In the genomic region with DNA sequence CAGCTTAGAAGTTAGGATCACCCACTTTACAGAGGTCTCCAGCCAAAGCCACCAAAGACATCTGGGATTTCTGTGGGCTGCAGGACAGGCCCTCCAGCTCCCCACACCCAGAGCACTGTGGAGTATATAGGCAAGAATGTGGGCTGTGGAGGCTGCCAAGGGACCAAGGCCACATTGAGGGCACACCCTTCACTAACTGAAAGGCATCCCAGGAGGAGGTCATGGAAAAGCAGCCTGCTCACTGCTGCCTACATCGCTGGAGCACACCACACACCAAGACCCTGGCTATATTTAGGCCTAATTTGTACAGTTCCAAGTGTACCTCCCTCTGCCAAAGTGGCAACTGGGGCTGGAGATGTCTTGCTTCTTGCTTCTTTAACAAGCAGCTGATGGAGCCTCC, we compare ENCODE assay signal across 14 mouse cellular contexts.
A peak's percentile ranks its signal among the peaks of the same experiment; 100 is the strongest.
DNase-seq lines count a peak whose midpoint lies in the region; ATAC-seq and TF ChIP-seq lines count a peak whose summit lies in the region.
"Had no signal": no experiment of that assay in that cellular context is flagged by ENCODE, and none has a peak within 500 bp of the region (broad histone marks: within the 10 kb centered on the region; RNA-seq: fewer than 3 reads in every experiment).

No protein-coding gene starts in this region.

- H3K4me1 ChIP-seq in heart, embryonic 15.5 days (replicated peaks), result peaks cover 33% of the 10 kb centered on the region
- H3K4me1 ChIP-seq in intestine, embryonic 15.5 days (replicated peaks), result no peaks in the 10 kb centered on the region
- H3K4me1 ChIP-seq in forebrain, postnatal 0 days (ENCODE audit: insufficient read depth), result no peaks in the 10 kb centered on the region

- peak; percentile 66 for DNase-seq in adrenal gland, adult 2 months
- DNase-seq in adrenal gland, postnatal 25 days, result no peak
- DNase-seq in testis, postnatal 14 days (ENCODE audit: low spot score), result peak; percentile 34
- no peak for DNase-seq in testis, postnatal 10 days (ENCODE audit: low spot score)
- DNase-seq in frontal cortex, postnatal 10 days (ENCODE audit: low spot score in 2 of 2), result no peak
- DNase-seq in forebrain, postnatal 0 days, result no peak
- DNase-seq: cerebellum, adult 18-20 months; right cerebral cortex, postnatal 4 days; thymus, postnatal 25 days had no signal

- H3K9me3 ChIP-seq in heart, embryonic 15.5 days (replicated peaks), result no peaks in the 10 kb centered on the region
- H3K9me3 ChIP-seq in intestine, embryonic 15.5 days, result no peaks in the 10 kb centered on the region
- no peaks in the 10 kb centered on the region for H3K9me3 ChIP-seq in forebrain, postnatal 0 days (ENCODE audit: low read length)
- H3K9me3 ChIP-seq: lung, embryonic 15.5 days had no signal

- WGBS in heart, embryonic 15.5 days, result 48% methylated on average over 1 of the region's 1 CpGs
- WGBS in intestine, embryonic 15.5 days, result 71% methylated on average over 1 of the region's 1 CpGs
- WGBS in forebrain, postnatal 0 days, result 64% methylated on average over 1 of the region's 1 CpGs

- no peak overlapping the region for H3K4me2 ChIP-seq in heart, embryonic 15.5 days
- no peak overlapping the region for H3K4me2 ChIP-seq in intestine, embryonic 15.5 days (replicated peaks)
- H3K4me2 ChIP-seq in forebrain, postnatal 0 days (ENCODE audit: low read depth), result no peak overlapping the region
- H3K4me2 ChIP-seq: lung, embryonic 15.5 days had no signal

- no peaks in the 10 kb centered on the region for H3K27me3 ChIP-seq in heart, embryonic 15.5 days
- H3K27me3 ChIP-seq in intestine, embryonic 15.5 days (replicated peaks), result no peaks in the 10 kb centered on the region
- H3K27me3 ChIP-seq in forebrain, postnatal 0 days (ENCODE audit: insufficient read depth, low read length), result no peaks in the 10 kb centered on the region
- H3K27me3 ChIP-seq: lung, embryonic 15.5 days had no signal

- no peaks in the 10 kb centered on the region for H3K36me3 ChIP-seq in heart, embryonic 15.5 days
- H3K36me3 ChIP-seq in intestine, embryonic 15.5 days, result no peaks in the 10 kb centered on the region
- no peaks in the 10 kb centered on the region for H3K36me3 ChIP-seq in forebrain, postnatal 0 days (ENCODE audit: insufficient read depth)
- H3K36me3 ChIP-seq: lung, embryonic 15.5 days had no signal

- 0 out of 2 replicates have a peak overlapping the region, but pooled peaks have one; percentile 7 for H3K9ac ChIP-seq in heart, embryonic 15.5 days
- no peak overlapping the region for H3K9ac ChIP-seq in intestine, embryonic 15.5 days
- H3K9ac ChIP-seq in forebrain, postnatal 0 days, result no peak overlapping the region
- H3K9ac ChIP-seq: lung, embryonic 15.5 days had no signal

- H3K4me3 ChIP-seq in heart, embryonic 15.5 days, result no peak overlapping the region
- no peak overlapping the region for H3K4me3 ChIP-seq in intestine, embryonic 15.5 days (replicated peaks)
- H3K4me3 ChIP-seq in forebrain, postnatal 0 days (ENCODE audit: low read depth, low read length), result no peak overlapping the region
- H3K4me3 ChIP-seq: left cerebral cortex, adult 2 months; lung, embryonic 15.5 days; megakaryocyte, embryonic 14.5 days had no signal

- no peak for TF ChIP-seq CTCF in forebrain, postnatal 0 days (IDR thresholded peaks at IDR 0.05; ENCODE audit: low read depth)

- peak; percentile 87 for ATAC-seq in heart, embryonic 15.5 days (replicated peaks; ENCODE audit: insufficient number of reproducible peaks, insufficient read depth, low FRiP score, low read depth)
- no peak for ATAC-seq in intestine, embryonic 15.5 days
- ATAC-seq in forebrain, postnatal 0 days, result no peak

- peak overlapping the region; percentile 84 for H3K27ac ChIP-seq in heart, embryonic 15.5 days
- H3K27ac ChIP-seq in intestine, embryonic 15.5 days, result no peak overlapping the region
- no peak overlapping the region for H3K27ac ChIP-seq in forebrain, postnatal 0 days (ENCODE audit: low read depth, low read length)
- H3K27ac ChIP-seq: left cerebral cortex, adult 2 months; lung, embryonic 15.5 days had no signal

Comparison
In these comparisons a context has a peak if more than half of its experiments do, and no peak if none do; other contexts are left out.
1. DNase-seq: peak in adrenal gland, adult 2 months (single experiment) and testis, postnatal 14 days (single experiment); none in adrenal gland, postnatal 25 days (single experiment), testis, postnatal 10 days (single experiment), frontal cortex, postnatal 10 days (0 of 2) and forebrain, postnatal 0 days (single experiment).